Mouse (Mus musculus) splenic B cell, adult 2 months (primary cell): Measurements from ENCODE around the gene Zer1.
"Not testable (repeated sequence)": the region's sequence is repeated elsewhere in the genome, so short reads cannot be mapped to it uniquely, and the experiment has no call there.

Experiments
- DNase-seq: peaks from one replicate; pipeline ENCODE4 v3.0.0-alpha.2; 2011; ENCODE audit warnings: low read depth, low spot score
- H3K27me3 ChIP-seq: 2 replicates; pipeline ENCODE4 v1.6.1; 2012; ENCODE audit warnings: mild to moderate bottlenecking, low read length, moderate library complexity, mixed read lengths; ENCODE audit not compliant: control insufficient read depth, poor library complexity, insufficient read depth, severe bottlenecking
- H3K36me3 ChIP-seq: 2 replicates; pipeline ENCODE4 v1.6.1; 2012; ENCODE audit warnings: mild to moderate bottlenecking, low read length, moderate library complexity, mixed read lengths; ENCODE audit not compliant: control insufficient read depth, poor library complexity, insufficient read depth, severe bottlenecking

The Zer1 gene

GRCm38 (mm10) chr2:30061215-30062166 is 62.9 kb downstream of the Zer1 start:
- peak; percentile 51 for DNase-seq
- Histone ChIP-seq H3K36me3 (no peaks in the 10 kb centered on the region), H3K27me3 (no peaks in the 10 kb centered on the region)

- Histone ChIP-seq H3K27me3 (no peaks in the 10 kb centered on the region), H3K36me3 (no peaks in the 10 kb centered on the region)
- no peak for DNase-seq
Measured at GRCm38 (mm10) chr2:30058418-30058817, 66.0 kb downstream of the Zer1 start.

GRCm38 (mm10) chr2:30057223-30057904 is 67.0 kb downstream of the Zer1 start, which contains the start of gene Set:
Gene Set, plus strand, starts transcription at chr2:30057378.
- H3K36me3 ChIP-seq: no peaks in the 10 kb centered on the region
- DNase-seq: peak; percentile 23
- no peaks in the 10 kb centered on the region for H3K27me3 ChIP-seq

- no peaks in the 10 kb centered on the region for H3K36me3 ChIP-seq
- DNase-seq: no peak
- H3K27me3 ChIP-seq: no peaks in the 10 kb centered on the region
Measured at GRCm38 (mm10) chr2:30056736-30057135, 67.6 kb downstream of the Zer1 start.

- H3K36me3 ChIP-seq, DNase-seq, H3K27me3 ChIP-seq: not testable (repeated sequence)
Measured at GRCm38 (mm10) chr2:30055310-30055709, 69.1 kb downstream of the Zer1 start.

- Histone ChIP-seq H3K36me3 (no peaks in the 10 kb centered on the region), H3K27me3 (no peaks in the 10 kb centered on the region)
- peak; percentile 53 for DNase-seq
Measured at GRCm38 (mm10) chr2:30051992-30052761, 72.2 kb downstream of the Zer1 start.

GRCm38 (mm10) chr2:30049831-30050230 is 74.6 kb downstream of the Zer1 start:
- DNase-seq: no peak
- Histone ChIP-seq H3K27me3 (no peaks in the 10 kb centered on the region), H3K36me3 (no peaks in the 10 kb centered on the region)

- H3K36me3 ChIP-seq: no peaks in the 10 kb centered on the region
- peak; percentile 98 for DNase-seq
- H3K27me3 ChIP-seq: no peaks in the 10 kb centered on the region
Measured at GRCm38 (mm10) chr2:30048699-30049388, 75.5 kb downstream of the Zer1 start, which contains the start of gene Wdr34. Gene Wdr34, minus strand, starts transcription at chr2:30048881.

GRCm38 (mm10) chr2:30048101-30048501 is 76.3 kb downstream of the Zer1 start:
- Histone ChIP-seq H3K36me3 (no peaks in the 10 kb centered on the region), H3K27me3 (no peaks in the 10 kb centered on the region)
- DNase-seq: peak; percentile 43
